Mouse (Mus musculus): ENCODE measurements at regions not wholly inside any gene's neighbourhood (a gene's known extent, or its start where the extent isn't known, plus 50 kb on each side); places are given as distances from the start of the nearest gene placed in this dataset.
"Not testable (repeated sequence)": the region's sequence is repeated elsewhere in the genome, so short reads cannot be mapped to it uniquely, and the experiment has no call there.

GRCm38 (mm10) chr12:54519370-54519769, 137.0 kb downstream of the Sptssa start:
- DNase-seq (ENCODE audit: low read depth in 2 of 2, low spot score in 2 of 2) = no peak

GRCm38 (mm10) chr12:54517265-54517664, 139.1 kb downstream of the Sptssa start:
- DNase-seq (ENCODE audit: low read depth in 2 of 2, low spot score in 2 of 2) = no peak

- DNase-seq (ENCODE audit: low read depth in 2 of 2, low spot score in 2 of 2) = no peak
These were observed 139.9 kb downstream of the Sptssa start for GRCm38 (mm10) chr12:54516463-54516862.

- DNase-seq (ENCODE audit: low read depth in 2 of 2, low spot score in 2 of 2) = not testable (repeated sequence)
These were observed 140.3 kb downstream of the Sptssa start for GRCm38 (mm10) chr12:54516039-54516438.

- no peak for DNase-seq (ENCODE audit: low read depth in 2 of 2, low spot score in 2 of 2)
These were observed 146.5 kb downstream of the Sptssa start for GRCm38 (mm10) chr12:54509903-54510302.

- DNase-seq (ENCODE audit: low read depth in 2 of 2, low spot score in 2 of 2) = no peak
These were observed 153.6 kb downstream of the Sptssa start for GRCm38 (mm10) chr12:54502775-54503174.

GRCm38 (mm10) chr12:54499963-54500362, 156.4 kb downstream of the Sptssa start:
- no peak for DNase-seq (ENCODE audit: low read depth in 2 of 2, low spot score in 2 of 2)

- DNase-seq (ENCODE audit: low read depth in 2 of 2, low spot score in 2 of 2) = no peak
These were observed 160.5 kb downstream of the Sptssa start for GRCm38 (mm10) chr12:54495701-54496374.

- DNase-seq (ENCODE audit: low read depth in 2 of 2, low spot score in 2 of 2) = no peak
These were observed 161.5 kb downstream of the Sptssa start for GRCm38 (mm10) chr12:54494756-54495375.

- DNase-seq (ENCODE audit: low read depth in 2 of 2, low spot score in 2 of 2) = no peak
These were observed 163.6 kb downstream of the Sptssa start for GRCm38 (mm10) chr12:54492737-54493136.

- DNase-seq (ENCODE audit: low read depth in 2 of 2, low spot score in 2 of 2) = no peak
These were observed 165.9 kb downstream of the Sptssa start for GRCm38 (mm10) chr12:54490460-54490859.

GRCm38 (mm10) chr12:54489675-54490074, 166.7 kb downstream of the Sptssa start:
- DNase-seq (ENCODE audit: low read depth in 2 of 2, low spot score in 2 of 2) = peak; percentile 11 to 12

GRCm38 (mm10) chr12:54487689-54488088, 168.7 kb downstream of the Sptssa start:
- no peak for DNase-seq (ENCODE audit: low read depth in 2 of 2, low spot score in 2 of 2)

- no peak for DNase-seq (ENCODE audit: low read depth in 2 of 2, low spot score in 2 of 2)
These were observed 174.4 kb downstream of the Sptssa start for GRCm38 (mm10) chr12:54482020-54482419.

GRCm38 (mm10) chr12:54479841-54480240, 176.5 kb downstream of the Sptssa start:
- no peak for DNase-seq (ENCODE audit: low read depth in 2 of 2, low spot score in 2 of 2)

GRCm38 (mm10) chr12:54472881-54473280, 183.5 kb downstream of the Sptssa start:
- DNase-seq (ENCODE audit: low read depth in 2 of 2, low spot score in 2 of 2) = no peak

GRCm38 (mm10) chr12:54472407-54472806, 184.0 kb downstream of the Sptssa start:
- no peak for DNase-seq (ENCODE audit: low read depth in 2 of 2, low spot score in 2 of 2)

GRCm38 (mm10) chr12:54467635-54468034, 188.7 kb downstream of the Sptssa start:
- no peak for DNase-seq (ENCODE audit: low read depth in 2 of 2, low spot score in 2 of 2)

- no peak for DNase-seq (ENCODE audit: low read depth in 2 of 2, low spot score in 2 of 2)
These were observed 192.6 kb downstream of the Sptssa start for GRCm38 (mm10) chr12:54463806-54464205.

- DNase-seq (ENCODE audit: low read depth in 2 of 2, low spot score in 2 of 2) = no peak
These were observed 195.0 kb downstream of the Sptssa start for GRCm38 (mm10) chr12:54461411-54461810.

GRCm38 (mm10) chr12:54460135-54460523, 196.2 kb downstream of the Sptssa start:
- DNase-seq (ENCODE audit: low read depth in 2 of 2, low spot score in 2 of 2) = no peak

- DNase-seq (ENCODE audit: low read depth in 2 of 2, low spot score in 2 of 2) = no peak
These were observed 196.8 kb downstream of the Sptssa start for GRCm38 (mm10) chr12:54459462-54460134.

All from CD8-positive naive resting alpha-beta T cell, adult 2 months (primary cell).